In the genomic region with DNA sequence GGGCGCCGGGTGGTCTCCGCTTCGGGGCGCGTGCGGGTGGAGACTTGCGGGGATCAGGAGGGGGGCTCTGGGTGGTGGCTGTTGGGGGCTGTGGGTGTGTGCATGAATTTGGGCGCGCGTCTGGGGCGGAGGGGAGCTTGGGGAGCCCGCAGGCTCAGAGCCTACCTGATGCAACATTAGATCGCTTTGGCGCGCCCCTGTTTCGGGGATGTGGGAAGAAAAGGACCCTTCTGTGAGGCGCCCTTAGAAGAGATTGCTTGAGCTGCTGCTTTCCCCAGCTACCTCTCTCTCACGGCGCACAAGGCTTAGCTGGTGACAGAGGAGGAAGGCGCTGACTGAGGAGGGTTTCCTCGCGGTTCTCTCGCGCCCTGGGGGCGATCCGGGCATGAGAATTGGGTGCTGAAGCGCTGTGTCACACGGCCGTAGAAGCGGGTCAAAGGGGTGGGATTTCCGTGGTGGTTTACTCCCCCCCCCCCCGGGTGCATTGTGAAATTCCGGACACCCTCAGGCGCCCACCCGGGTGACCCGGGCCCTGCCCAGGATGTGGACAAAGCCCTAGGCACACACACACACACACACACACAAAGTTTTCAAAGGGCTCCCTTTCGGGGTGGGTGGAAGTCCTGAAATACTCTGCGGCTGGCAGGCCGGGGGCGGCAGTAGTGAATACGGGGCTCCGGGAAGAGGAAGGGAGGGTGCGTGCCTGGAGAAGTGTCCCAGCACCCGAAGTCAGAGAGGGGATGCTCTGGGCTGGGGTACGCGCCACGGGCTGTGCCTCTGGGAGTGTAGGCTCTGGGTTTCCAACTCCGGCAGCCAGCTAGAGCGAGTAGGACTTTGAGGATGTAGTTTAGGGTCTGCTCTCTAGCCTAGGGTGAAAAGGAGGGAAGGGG, we compare ENCODE assay signal across 8 mouse cellular contexts. TPM values are rescaled to one million over a fixed set of nuclear protein-coding genes. Genes with fewer than 3 reads are reported as not detected.
DNase-seq lines count a peak whose midpoint lies in the region; ATAC-seq and TF ChIP-seq lines count a peak whose summit lies in the region.

No protein-coding gene starts in this region.

- DNase-seq in kidney, adult 8-10 months, result no peak
- peak; percentile 22 for DNase-seq in c-Kit-positive CD71-positive TER-119-positive erythroid progenitor cells, embryonic 14.5 days (ENCODE audit: low spot score)
- peak; percentile 51 to 55 for DNase-seq in frontal cortex, postnatal 36 days (ENCODE audit: low spot score in 2 of 2)
- peak; percentile 80 for DNase-seq in intestine, embryonic 14.5 days (ENCODE audit: low spot score)
- peak; percentile 68 for DNase-seq in liver, embryonic 11.5 days (ENCODE audit: low spot score)

- H3K4me3 ChIP-seq in kidney, embryonic 14.5 days (ENCODE audit: low read length), result peak overlapping the region; percentile 76
- H3K4me3 ChIP-seq in intestine, embryonic 14.5 days (ENCODE audit: low read depth, low read length), result peak overlapping the region; percentile 81
- peak overlapping the region; percentile 85 for H3K4me3 ChIP-seq in liver, embryonic 11.5 days (ENCODE audit: low read depth, low read length)
- H3K4me3 ChIP-seq in testis, adult 2 months (ENCODE audit: control insufficient read depth, low read depth, low read length), result peak overlapping the region; percentile 79

- H3K4me1 ChIP-seq in kidney, embryonic 14.5 days (ENCODE audit: control insufficient read depth, insufficient read depth, low read length), result peaks cover 45% of the 10 kb centered on the region
- peaks cover 51% of the 10 kb centered on the region for H3K4me1 ChIP-seq in intestine, embryonic 14.5 days (replicated peaks; ENCODE audit: control insufficient read depth, insufficient read depth, low read length)
- H3K4me1 ChIP-seq in liver, embryonic 11.5 days (replicated peaks; ENCODE audit: control insufficient read depth, insufficient read depth, low read length), result peaks cover 23% of the 10 kb centered on the region
- H3K4me1 ChIP-seq in testis, adult 2 months (ENCODE audit: control insufficient read depth, insufficient read depth, low read length), result peaks cover 17% of the 10 kb centered on the region

- peak overlapping the region; percentile 87 for H3K4me2 ChIP-seq in kidney, embryonic 14.5 days (replicated peaks; ENCODE audit: low read depth, low read length)
- peak overlapping the region; percentile 99 for H3K4me2 ChIP-seq in intestine, embryonic 14.5 days (ENCODE audit: low read length)
- H3K4me2 ChIP-seq in liver, embryonic 11.5 days, result peak overlapping the region; percentile 98

- TF ChIP-seq POLR2A in testis, adult 2 months (IDR thresholded peaks at IDR 0.05; ENCODE audit: control insufficient read depth, low read depth, low read length), result no peak

- TF ChIP-seq CTCF in testis, adult 2 months (IDR thresholded peaks at IDR 0.05; ENCODE audit: control insufficient read depth, insufficient read depth, insufficient replicate concordance, low read depth, low read length), result no peak

- no peaks in the 10 kb centered on the region; the same call in 1 of the 2 replicates for H3K36me3 ChIP-seq in kidney, embryonic 14.5 days (ENCODE audit: control insufficient read depth, insufficient read depth, low read length)
- 0 out of 2 replicates have a peak, but pooled peaks cover 5% of the 10 kb centered on the region for H3K36me3 ChIP-seq in intestine, embryonic 14.5 days (ENCODE audit: control insufficient read depth, insufficient read depth, low read length)
- H3K36me3 ChIP-seq in liver, embryonic 11.5 days (ENCODE audit: control insufficient read depth, insufficient read depth, low read length), result no peaks in the 10 kb centered on the region
- H3K36me3 ChIP-seq in testis, adult 2 months (ENCODE audit: control insufficient read depth, insufficient read depth, low read length), result no peaks in the 10 kb centered on the region

- H3K9ac ChIP-seq in kidney, embryonic 14.5 days (ENCODE audit: low read depth, low read length), result peak overlapping the region; percentile 83
- H3K9ac ChIP-seq in intestine, embryonic 14.5 days (ENCODE audit: low read length), result peak overlapping the region; percentile 89
- peak overlapping the region; percentile 94 for H3K9ac ChIP-seq in liver, embryonic 11.5 days (ENCODE audit: low read depth, low read length)

- H3K27me3 ChIP-seq in kidney, embryonic 14.5 days (ENCODE audit: control insufficient read depth, insufficient read depth, low read length), result no peaks in the 10 kb centered on the region
- no peaks in the 10 kb centered on the region for H3K27me3 ChIP-seq in intestine, embryonic 14.5 days (replicated peaks; ENCODE audit: control insufficient read depth, insufficient read depth, low read length)
- no peaks in the 10 kb centered on the region for H3K27me3 ChIP-seq in liver, embryonic 11.5 days (replicated peaks; ENCODE audit: control insufficient read depth, insufficient read depth, low read length)
- no peaks in the 10 kb centered on the region for H3K27me3 ChIP-seq in testis, adult 2 months (ENCODE audit: control insufficient read depth, insufficient read depth, low read length)

- peak overlapping the region; percentile 89 for H3K27ac ChIP-seq in kidney, embryonic 14.5 days (ENCODE audit: low read depth, low read length)
- peak overlapping the region; percentile 91 for H3K27ac ChIP-seq in intestine, embryonic 14.5 days (ENCODE audit: low read depth)
- H3K27ac ChIP-seq in liver, embryonic 11.5 days (ENCODE audit: low read depth, low read length), result peak overlapping the region; percentile 77
- no peak overlapping the region for H3K27ac ChIP-seq in testis, adult 2 months (ENCODE audit: control insufficient read depth, insufficient read depth, low read depth, low read length)

- under 1% methylated on average over 44 of the region's 50 CpGs for WGBS in kidney, embryonic 14.5 days
- under 1% methylated on average over 50 of the region's 50 CpGs for WGBS in intestine, embryonic 14.5 days
- under 1% methylated on average over 50 of the region's 50 CpGs for WGBS in liver, embryonic 11.5 days

- H3K9me3 ChIP-seq in kidney, embryonic 14.5 days (ENCODE audit: control insufficient read depth, low read length), result no peaks in the 10 kb centered on the region
- H3K9me3 ChIP-seq in intestine, embryonic 14.5 days (ENCODE audit: control insufficient read depth, low read length), result no peaks in the 10 kb centered on the region
- no peaks in the 10 kb centered on the region for H3K9me3 ChIP-seq in liver, embryonic 11.5 days (ENCODE audit: control insufficient read depth, low read length)

- peak; percentile 55; the same call in 1 of the 2 replicates for ATAC-seq in kidney, embryonic 14.5 days (ENCODE audit: low FRiP score, low TSS enrichment)
- peak; percentile 36; the same call in 1 of the 2 replicates for ATAC-seq in intestine, embryonic 14.5 days (replicated peaks; ENCODE audit: low FRiP score, low TSS enrichment, low read depth)
- peak; percentile 33 for ATAC-seq in liver, embryonic 11.5 days (replicated peaks; ENCODE audit: low FRiP score)
- 0 out of 2 replicates have a peak, but pooled peaks have one; percentile 2 for ATAC-seq in monocyte, adult 5-6 weeks (replicated peaks; ENCODE audit: insufficient number of reproducible peaks, low FRiP score, low TSS enrichment, poor library complexity, severe bottlenecking)

RNA-seq across cellular contexts. Expression of a gene that starts 0.6 kb away (rescaled TPM):
- polyA plus RNA-seq in kidney, embryonic 14.5 days (2014; fragmentation: Nextera tagmentation; extraction: Ambion mirVana), result 131 and 224 TPM in 2 replicates
- 178 and 186 TPM in 2 replicates for polyA plus RNA-seq in intestine, embryonic 14.5 days (2014; fragmentation: Nextera tagmentation; extraction: Ambion mirVana)
- 89.0 and 95.1 TPM in 2 replicates for polyA plus RNA-seq in liver, embryonic 11.5 days (2014; fragmentation: Nextera tagmentation; extraction: Ambion mirVana)
- total RNA-seq in monocyte, adult 5-6 weeks (2017), result 78.7 to 182 TPM (median 86.3 TPM) in 3 replicates
- polyA plus RNA-seq in testis, adult 2 months (2012; rRNA removed), result 2.6 and 3.4 TPM in 2 replicates

RNA-seq across cellular contexts. Expression of a gene that starts 49.1 kb away (rescaled TPM):
- polyA plus RNA-seq in kidney, embryonic 14.5 days (2014; fragmentation: Nextera tagmentation; extraction: Ambion mirVana), result 1.4 and 1.7 TPM in 2 replicates
- polyA plus RNA-seq in intestine, embryonic 14.5 days (2014; fragmentation: Nextera tagmentation; extraction: Ambion mirVana), result 3.3 and 3.9 TPM in 2 replicates
- 0.44 and 0.51 TPM in 2 replicates for polyA plus RNA-seq in liver, embryonic 11.5 days (2014; fragmentation: Nextera tagmentation; extraction: Ambion mirVana)
- total RNA-seq in monocyte, adult 5-6 weeks (2017), result not detected in 3 replicates
- polyA plus RNA-seq in testis, adult 2 months (2012; rRNA removed), result 0.07 TPM in 1 of 2 replicates, not detected in the other

Comparison
In these comparisons a context has a peak if more than half of its experiments do, and no peak if none do; other contexts are left out.
1. ATAC-seq: peak in every context shown above with its lines; median percentile 55 in kidney, embryonic 14.5 days; 36 in intestine, embryonic 14.5 days; 33 in liver, embryonic 11.5 days; 2 in monocyte, adult 5-6 weeks.
2. DNase-seq: peak in c-Kit-positive CD71-positive TER-119-positive erythroid progenitor cells, embryonic 14.5 days (single experiment), frontal cortex, postnatal 36 days (2 of 2), intestine, embryonic 14.5 days (single experiment) and liver, embryonic 11.5 days (single experiment); none in kidney, adult 8-10 months (0 of 2).
3. RNA of a gene that starts 0.6 kb away (polyA plus RNA-seq): 131 to 224 TPM in kidney, embryonic 14.5 days, 178 to 186 TPM in intestine, embryonic 14.5 days and 89.0 to 95.1 TPM in liver, embryonic 11.5 days; 2.6 to 3.4 TPM in testis, adult 2 months; every median in the first group is over 10 times any median in the second.
4. Peak in every context shown above with its lines, with median percentiles within 50 percentile points of each other: H3K4me2 ChIP-seq, H3K4me3 ChIP-seq and H3K9ac ChIP-seq.